Mouse (Mus musculus): ENCODE data around the gene Zc3h7b. TPM values are rescaled to one million over a fixed set of nuclear protein-coding genes. Genes with fewer than 3 reads are reported as not detected.
"Not testable (repeated sequence)": the region's sequence is repeated elsewhere in the genome, so short reads cannot be mapped to it uniquely, and the experiment has no call there.

Gene Zc3h7b
- 50.3 and 52.0 TPM in 2 replicates for polyA plus RNA-seq (2016; fragmentation: Nextera tagmentation; extraction: Ambion mirVana)

DNA sequence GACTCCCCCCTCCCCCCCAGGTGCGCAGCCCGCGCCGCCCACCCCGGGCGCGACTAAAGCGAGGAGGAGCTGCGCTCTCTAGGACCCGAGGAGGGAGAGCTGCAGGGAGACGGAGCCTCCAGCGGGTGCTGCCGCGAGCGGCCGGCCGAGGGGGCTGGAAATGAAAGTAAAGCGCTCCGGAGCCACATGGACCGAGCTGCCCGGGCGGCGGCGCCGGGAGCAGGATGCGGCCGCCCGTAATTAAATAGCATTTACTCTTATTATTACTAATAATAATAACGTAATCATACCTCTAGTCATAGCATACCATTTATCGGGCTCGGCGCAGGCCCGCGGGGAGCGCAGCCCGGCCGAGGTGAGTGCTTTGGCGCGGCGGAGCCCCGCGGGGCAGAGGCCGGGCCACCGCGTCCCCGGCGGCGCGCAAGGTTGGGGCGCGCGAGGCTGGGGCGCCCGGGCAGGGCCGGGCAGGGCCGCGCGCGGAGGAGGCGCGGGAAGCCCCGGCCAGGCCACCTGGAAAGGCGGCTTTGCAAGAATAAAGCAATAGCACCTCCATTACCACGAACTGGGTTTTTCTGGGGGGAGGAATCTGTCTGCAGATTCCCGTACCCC lies at the start of gene Zc3h7b, which contains the start of gene Rangap1:
Gene Zc3h7b, plus strand, starts transcription at position 66 of the 609 bp plus-strand sequence.
Gene Rangap1, minus strand, starts transcription at position 539 of the 609 bp plus-strand sequence.
- peak; percentile 86 for DNase-seq (ENCODE audit: low spot score)
- Histone ChIP-seq H3K27ac (replicated peaks) (peak within 1 kb of the TSS; percentile 97), H3K36me3 (replicated peaks) (peaks cover 14% of the 10 kb centered on the region), H3K9me3 (no peaks in the 10 kb centered on the region), H3K4me1 (peaks cover 24% of the 10 kb centered on the region), H3K27me3 (replicated peaks; ENCODE audit: low read depth, poor library complexity, severe bottlenecking) (no peaks in the 10 kb centered on the region), H3K4me3 (peak within 1 kb of the TSS; percentile 86)
- WGBS: under 1% methylated on average over 65 of the region's 65 CpGs

- Histone ChIP-seq H3K27me3 (replicated peaks; ENCODE audit: low read depth, poor library complexity, severe bottlenecking) (peaks cover 53% of the 10 kb centered on the region), H3K4me3 (0 out of 2 replicates have a peak within 1 kb of the TSS, but pooled peaks have one; percentile 17), H3K27ac (replicated peaks) (no peak within 1 kb of the TSS)
Measured at GRCm38 (mm10) chr15:81697175-81697574, 47.7 kb upstream of the Zc3h7b start, which contains the start of gene Chadl. Chadl (minus strand) TSS chr15:81697287.

GRCm38 (mm10) chr15:81697847-81698246 lies 47.0 kb upstream of the Zc3h7b start:
- H3K36me3 ChIP-seq (replicated peaks): peaks cover 11% of the 10 kb centered on the region
- DNase-seq (ENCODE audit: low spot score): no peak
- peaks cover 27% of the 10 kb centered on the region for H3K4me1 ChIP-seq
- peaks cover 46% of the 10 kb centered on the region for H3K27me3 ChIP-seq (replicated peaks; ENCODE audit: low read depth, poor library complexity, severe bottlenecking)
- 52% methylated on average over 3 of the region's 3 CpGs for WGBS
- H3K9me3 ChIP-seq: no peaks in the 10 kb centered on the region
- no peak overlapping the region for H3K27ac ChIP-seq (replicated peaks)
- no peak overlapping the region for H3K4me3 ChIP-seq

More at GRCm38 (mm10) chr15:81697175-81697574, 47.7 kb upstream of the Zc3h7b start, which contains the start of gene Chadl:
- Histone ChIP-seq H3K9me3 (no peaks in the 10 kb centered on the region), H3K4me1 (peaks cover 27% of the 10 kb centered on the region), H3K36me3 (replicated peaks) (peaks cover 5% of the 10 kb centered on the region)
- DNase-seq (ENCODE audit: low spot score): no peak
- WGBS: 53% methylated on average over 7 of the region's 7 CpGs

DNA sequence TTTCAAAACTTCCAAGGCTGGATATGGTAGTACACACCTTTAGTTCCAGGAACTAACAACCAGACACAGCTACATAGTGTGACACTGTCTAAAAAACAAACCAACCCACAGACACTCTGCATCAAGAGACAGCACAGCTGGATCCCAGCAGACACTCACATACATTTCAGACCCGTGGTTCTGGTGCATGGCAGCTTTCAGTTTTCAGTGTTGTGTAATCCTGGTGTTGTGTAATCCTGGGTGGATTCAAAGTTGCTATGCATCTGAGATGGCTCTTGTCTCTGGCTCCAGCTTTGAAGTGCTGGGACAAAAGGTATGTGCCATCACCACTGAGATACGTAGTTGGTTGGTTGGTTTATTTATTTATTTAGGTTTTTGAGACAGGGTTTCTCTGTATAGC lies 46.3 kb upstream of the Zc3h7b start:
- H3K4me1 ChIP-seq: peaks cover 23% of the 10 kb centered on the region
- H3K27ac ChIP-seq (replicated peaks): no peak overlapping the region
- H3K4me3 ChIP-seq: no peak overlapping the region
- H3K36me3 ChIP-seq (replicated peaks): peaks cover 18% of the 10 kb centered on the region
- H3K9me3 ChIP-seq: no peaks in the 10 kb centered on the region
- WGBS: 70% methylated on average over 2 of the region's 2 CpGs
- H3K27me3 ChIP-seq (replicated peaks; ENCODE audit: low read depth, poor library complexity, severe bottlenecking): peaks cover 39% of the 10 kb centered on the region
- DNase-seq (ENCODE audit: low spot score): no peak

GRCm38 (mm10) chr15:81700161-81700560 lies 44.7 kb upstream of the Zc3h7b start:
- H3K4me1 ChIP-seq: peaks cover 7% of the 10 kb centered on the region; the same call in 1 of the 2 replicates
- peaks cover 34% of the 10 kb centered on the region for H3K36me3 ChIP-seq (replicated peaks)
- no peaks in the 10 kb centered on the region for H3K9me3 ChIP-seq
- H3K27me3 ChIP-seq (replicated peaks; ENCODE audit: low read depth, poor library complexity, severe bottlenecking): peaks cover 23% of the 10 kb centered on the region
- no peak overlapping the region for H3K27ac ChIP-seq (replicated peaks)
- WGBS: 77% methylated on average over 2 of the region's 2 CpGs
- no peak overlapping the region for H3K4me3 ChIP-seq
- DNase-seq (ENCODE audit: low spot score): no peak

DNA sequence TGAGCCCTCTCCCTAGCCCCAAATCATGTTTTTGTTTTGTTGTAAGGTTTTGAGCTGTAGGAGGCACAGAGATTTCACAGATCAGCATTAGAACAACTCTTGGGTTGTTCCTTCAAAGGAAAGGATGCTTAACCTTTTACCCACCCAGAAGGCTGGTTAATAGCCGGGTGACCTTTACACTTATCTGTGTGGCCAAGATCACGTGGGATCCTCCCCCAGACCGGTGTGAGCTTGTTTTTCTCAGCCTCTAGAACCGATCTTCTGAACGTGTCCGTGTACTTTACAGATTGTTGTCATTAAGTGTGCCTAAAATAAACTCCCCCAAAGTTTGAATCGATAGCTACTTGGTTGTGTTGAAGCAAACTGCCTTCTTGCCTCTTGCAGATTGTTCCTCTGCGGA lies 44.3 kb upstream of the Zc3h7b start:
- H3K4me1 ChIP-seq: peaks cover 7% of the 10 kb centered on the region; the same call in 1 of the 2 replicates
- WGBS: 78% methylated on average over 8 of the region's 8 CpGs
- no peak overlapping the region for H3K27ac ChIP-seq (replicated peaks)
- H3K9me3 ChIP-seq: no peaks in the 10 kb centered on the region
- peaks cover 19% of the 10 kb centered on the region for H3K27me3 ChIP-seq (replicated peaks; ENCODE audit: low read depth, poor library complexity, severe bottlenecking)
- no peak for DNase-seq (ENCODE audit: low spot score)
- no peak overlapping the region for H3K4me3 ChIP-seq
- H3K36me3 ChIP-seq (replicated peaks): peaks cover 39% of the 10 kb centered on the region

- H3K27ac ChIP-seq (replicated peaks); H3K4me1 ChIP-seq; H3K4me3 ChIP-seq; H3K9me3 ChIP-seq; DNase-seq (ENCODE audit: low spot score): not testable (repeated sequence)
- Histone ChIP-seq H3K36me3 (replicated peaks) (peaks cover 46% of the 10 kb centered on the region), H3K27me3 (replicated peaks; ENCODE audit: low read depth, poor library complexity, severe bottlenecking) (peaks cover 11% of the 10 kb centered on the region)
- WGBS: 79% methylated on average over 4 of the region's 4 CpGs
Measured at GRCm38 (mm10) chr15:81701350-81701749, 43.5 kb upstream of the Zc3h7b start.

DNA sequence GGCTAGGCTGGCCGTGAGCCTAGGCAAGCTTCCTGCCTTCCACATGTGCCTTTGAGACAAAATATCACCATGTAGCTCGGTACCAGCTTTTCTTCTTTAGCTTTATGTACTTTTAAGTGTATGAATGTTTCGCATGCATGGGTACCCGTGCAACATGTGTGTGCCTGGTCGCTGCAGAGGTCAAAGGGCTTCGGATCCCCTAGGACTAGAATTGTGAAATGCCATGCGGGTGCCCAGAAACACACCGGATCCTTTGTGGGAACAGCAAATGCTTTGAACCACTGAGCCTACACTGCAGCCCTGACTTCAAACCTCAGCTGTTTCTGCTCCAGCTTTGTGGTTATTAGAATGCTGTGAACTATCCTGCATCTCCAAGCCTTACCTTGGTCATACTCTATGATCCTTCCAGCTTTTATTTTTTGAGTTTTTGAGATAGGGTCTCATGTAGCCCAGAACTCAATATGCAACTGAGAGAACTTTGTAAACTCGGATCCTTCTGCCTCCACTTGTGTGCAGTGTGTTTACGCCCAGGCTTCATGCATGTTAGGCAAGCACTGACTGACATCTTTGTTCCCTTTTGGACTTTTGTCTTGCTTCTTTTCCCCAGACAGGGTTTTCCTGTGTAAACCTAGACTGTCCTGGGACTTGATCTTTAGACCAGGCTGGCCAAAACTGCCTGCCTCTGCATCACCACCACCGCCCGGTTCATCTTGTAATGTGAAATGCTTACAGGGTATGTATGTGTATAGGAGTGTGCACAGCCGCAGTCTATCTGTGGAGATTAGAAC lies 42.4 kb upstream of the Zc3h7b start:
- no peak for DNase-seq (ENCODE audit: low spot score)
- no peaks in the 10 kb centered on the region for H3K4me1 ChIP-seq
- peaks cover 58% of the 10 kb centered on the region for H3K36me3 ChIP-seq (replicated peaks)
- no peaks in the 10 kb centered on the region for H3K27me3 ChIP-seq (replicated peaks; ENCODE audit: low read depth, poor library complexity, severe bottlenecking)
- no peak overlapping the region for H3K4me3 ChIP-seq
- no peak overlapping the region for H3K27ac ChIP-seq (replicated peaks)
- 88% methylated on average over 13 of the region's 13 CpGs for WGBS
- no peaks in the 10 kb centered on the region for H3K9me3 ChIP-seq

- 93% methylated on average over 3 of the region's 3 CpGs for WGBS
- H3K9me3 ChIP-seq: no peaks in the 10 kb centered on the region
- no peak overlapping the region for H3K4me3 ChIP-seq
- no peaks in the 10 kb centered on the region for H3K27me3 ChIP-seq (replicated peaks; ENCODE audit: low read depth, poor library complexity, severe bottlenecking)
- H3K27ac ChIP-seq (replicated peaks): no peak overlapping the region
- DNase-seq (ENCODE audit: low spot score): no peak
- H3K4me1 ChIP-seq: no peaks in the 10 kb centered on the region
- peaks cover 64% of the 10 kb centered on the region for H3K36me3 ChIP-seq (replicated peaks)
Measured at GRCm38 (mm10) chr15:81703094-81703489, 41.8 kb upstream of the Zc3h7b start.

DNA sequence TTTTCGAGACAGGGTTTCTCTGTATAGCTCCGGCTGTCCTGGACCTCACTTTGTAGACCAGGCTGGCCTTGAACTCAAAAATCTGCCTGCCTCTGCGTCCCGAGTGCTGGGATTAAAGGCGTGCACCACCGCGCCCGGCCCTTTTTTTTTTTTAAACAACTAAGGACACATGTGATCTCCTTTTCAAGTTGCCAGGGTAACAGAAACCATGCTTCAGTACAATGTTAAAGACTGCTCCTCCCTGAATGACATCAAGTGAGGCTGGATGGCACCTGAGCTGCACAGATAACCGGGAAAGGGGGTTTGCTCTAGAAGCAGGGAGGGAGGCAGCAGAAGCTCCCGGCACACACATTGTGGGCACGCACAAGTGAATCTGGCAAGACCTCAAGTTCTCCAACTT lies 35.9 kb upstream of the Zc3h7b start:
- Histone ChIP-seq H3K36me3 (replicated peaks) (peaks cover 100% of the 10 kb centered on the region), H3K4me1 (no peaks in the 10 kb centered on the region), H3K27me3 (replicated peaks; ENCODE audit: low read depth, poor library complexity, severe bottlenecking) (no peaks in the 10 kb centered on the region), H3K27ac (replicated peaks) (no peak overlapping the region), H3K4me3 (no peak overlapping the region), H3K9me3 (no peaks in the 10 kb centered on the region)
- DNase-seq (ENCODE audit: low spot score): no peak
- WGBS: 92% methylated on average over 11 of the region's 11 CpGs

- Histone ChIP-seq H3K4me3 (no peak overlapping the region), H3K4me1 (no peaks in the 10 kb centered on the region), H3K36me3 (replicated peaks) (peaks cover 96% of the 10 kb centered on the region), H3K27ac (replicated peaks) (no peak overlapping the region), H3K27me3 (replicated peaks; ENCODE audit: low read depth, poor library complexity, severe bottlenecking) (no peaks in the 10 kb centered on the region), H3K9me3 (no peaks in the 10 kb centered on the region)
- no peak for DNase-seq (ENCODE audit: low spot score)
- WGBS: 97% methylated on average over 1 of the region's 1 CpGs
Measured at GRCm38 (mm10) chr15:81709686-81710085, 35.2 kb upstream of the Zc3h7b start.

DNA sequence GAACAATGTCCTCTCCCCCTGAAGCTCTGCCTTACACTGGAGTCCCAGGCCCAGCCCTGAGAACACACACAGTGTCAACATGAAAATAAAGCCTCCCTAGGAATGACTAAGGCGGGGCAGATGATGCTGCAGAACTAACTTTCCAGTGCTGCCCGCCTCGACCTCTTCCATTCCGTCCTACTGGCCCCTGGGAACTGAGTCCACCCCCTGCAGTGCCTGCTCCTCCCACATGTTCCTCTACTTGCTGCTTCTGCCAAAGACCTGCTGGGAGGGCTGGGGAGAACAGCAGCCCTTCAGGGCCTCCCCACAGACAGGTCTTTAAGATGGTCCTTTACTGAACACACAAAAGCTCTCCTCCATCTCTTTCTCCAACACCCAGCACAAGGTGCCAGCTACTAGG lies 34.1 kb upstream of the Zc3h7b start:
- Histone ChIP-seq H3K27ac (replicated peaks) (no peak overlapping the region), H3K27me3 (replicated peaks; ENCODE audit: low read depth, poor library complexity, severe bottlenecking) (no peaks in the 10 kb centered on the region), H3K36me3 (replicated peaks) (peaks cover 95% of the 10 kb centered on the region), H3K4me3 (no peak overlapping the region), H3K4me1 (no peaks in the 10 kb centered on the region), H3K9me3 (no peaks in the 10 kb centered on the region)
- DNase-seq (ENCODE audit: low spot score): no peak
- WGBS: 80% methylated on average over 4 of the region's 4 CpGs

- no peak for DNase-seq (ENCODE audit: low spot score)
- WGBS: 85% methylated on average over 6 of the region's 6 CpGs
- no peaks in the 10 kb centered on the region for H3K9me3 ChIP-seq
- H3K27me3 ChIP-seq (replicated peaks; ENCODE audit: low read depth, poor library complexity, severe bottlenecking): no peaks in the 10 kb centered on the region
- H3K27ac ChIP-seq (replicated peaks): no peak overlapping the region
- no peak overlapping the region for H3K4me3 ChIP-seq
- no peaks in the 10 kb centered on the region for H3K4me1 ChIP-seq
- H3K36me3 ChIP-seq (replicated peaks): peaks cover 95% of the 10 kb centered on the region
Measured at GRCm38 (mm10) chr15:81713742-81714141, 31.1 kb upstream of the Zc3h7b start.
